Mouse (Mus musculus): ENCODE results near the gene Ctns.

DNA sequence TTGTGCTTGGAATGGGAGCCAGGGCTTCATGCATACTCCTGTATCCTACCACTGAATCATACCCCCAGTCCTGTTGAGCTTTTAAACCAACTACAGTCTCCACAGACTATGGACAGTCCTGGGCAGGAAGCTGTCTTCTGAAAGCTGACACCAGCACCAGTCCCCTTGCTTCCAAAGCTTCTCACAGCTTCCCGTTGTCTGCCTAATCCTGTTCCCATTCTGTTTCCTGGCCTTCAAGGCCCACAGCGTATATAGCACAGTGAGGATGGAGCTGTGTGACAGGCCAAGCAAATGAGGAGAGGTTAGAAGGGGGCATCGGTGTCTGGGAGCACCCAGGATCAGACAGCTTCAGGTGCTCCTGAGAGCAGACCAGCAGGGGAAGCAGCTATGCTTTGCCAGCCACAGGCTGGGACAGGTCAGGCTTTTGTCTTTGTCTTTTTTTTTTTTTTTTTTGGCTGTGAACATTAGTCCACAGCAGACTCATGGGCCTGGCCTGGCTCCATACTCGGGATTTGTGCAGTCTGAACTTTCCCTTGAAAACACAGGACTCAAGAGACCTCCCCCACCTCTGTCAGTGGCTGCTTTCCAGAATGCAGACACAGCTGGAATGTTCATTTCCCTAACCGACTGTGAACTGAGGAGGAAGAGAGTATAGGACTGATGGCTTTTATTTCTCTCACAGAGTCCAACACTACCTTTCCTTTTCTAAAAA, 37.3 kb upstream of the Ctns start:
- no peak for TF ChIP-seq POLR2A (IDR thresholded peaks at IDR 0.05; ENCODE audit: borderline replicate concordance, insufficient read depth, low read length)
- TF ChIP-seq CTCF (IDR thresholded peaks at IDR 0.05; ENCODE audit: borderline replicate concordance, insufficient read depth, low read depth, low read length): no peak
